Mouse (Mus musculus): Measurements from ENCODE around the gene Tprkb.
"Not testable (repeated sequence)": the region's sequence is repeated elsewhere in the genome, so short reads cannot be mapped to it uniquely, and the experiment has no call there.

Gene Tprkb

GRCm38 (mm10) chr6:85975761-85976160 lies 64.1 kb downstream of the Tprkb start:
- peak; percentile 68 for DNase-seq

GRCm38 (mm10) chr6:85976242-85976641 lies 64.6 kb downstream of the Tprkb start:
- DNase-seq, result no peak

- not testable (repeated sequence) for DNase-seq
Observed at GRCm38 (mm10) chr6:85978736-85979135, 67.1 kb downstream of the Tprkb start.

All from heart, adult 11 months (tissue).